Mouse (Mus musculus) liver, adult (tissue): ENCODE data around the gene Impg1.

ENCODE experiments used
- GATA4 ChIP-seq: IDR thresholded peaks from 2 replicates; pipeline ENCODE4 v1.6.1; 2014; ENCODE audit warnings: mild to moderate bottlenecking, low read length; ENCODE audit not compliant: insufficient replicate concordance

Impg1 gene

GRCm38 (mm10) chr9:80313610-80314009, 151.7 kb downstream of the Impg1 start:
- no peak for TF ChIP-seq GATA4

- no peak for TF ChIP-seq GATA4
Observed at GRCm38 (mm10) chr9:80307629-80308028, 157.7 kb downstream of the Impg1 start.

DNA sequence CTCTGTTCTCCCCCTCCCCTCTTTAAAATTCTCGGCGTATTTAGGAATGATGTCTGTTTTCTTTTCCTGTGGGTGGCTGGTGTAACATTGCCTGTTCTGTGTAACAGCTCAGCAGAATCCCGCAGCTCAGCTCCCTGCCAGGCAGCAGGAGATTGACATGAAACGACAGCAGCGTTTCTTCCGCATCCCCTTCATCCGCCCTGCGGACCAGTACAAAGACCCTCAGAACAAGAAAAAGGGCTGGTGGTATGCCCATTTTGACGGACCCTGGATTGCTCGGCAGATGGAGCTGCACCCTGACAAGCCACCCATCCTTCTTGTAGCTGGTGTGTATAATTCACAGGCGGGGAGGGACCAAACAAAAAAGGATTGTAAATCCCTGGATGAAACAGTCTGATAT, 158.4 kb downstream of the Impg1 start:
- TF ChIP-seq GATA4 = no peak

GRCm38 (mm10) chr9:80306390-80306789, 158.9 kb downstream of the Impg1 start:
- TF ChIP-seq GATA4 = no peak

DNA sequence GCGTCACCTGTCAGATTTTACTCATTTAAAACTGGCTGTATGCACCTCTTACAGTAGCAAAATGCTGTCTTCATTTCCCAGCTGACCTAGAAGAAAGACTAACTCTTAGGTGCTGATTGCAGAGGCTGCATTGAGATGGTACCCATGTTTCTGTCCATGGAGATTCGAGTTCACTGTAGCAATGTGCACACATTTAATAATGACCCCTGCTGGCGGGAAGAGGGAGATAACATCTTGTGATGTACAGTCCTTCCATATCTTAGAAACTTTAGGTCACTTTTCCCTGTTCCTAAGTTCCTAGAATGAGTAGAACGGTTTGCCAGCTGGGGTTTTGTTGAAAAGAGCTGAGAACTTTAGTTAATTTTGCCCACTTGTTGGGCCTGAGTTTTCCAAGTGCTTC, 161.8 kb downstream of the Impg1 start:
- no peak for TF ChIP-seq GATA4

- no peak for TF ChIP-seq GATA4
Observed at GRCm38 (mm10) chr9:80299031-80299430, 166.2 kb downstream of the Impg1 start.

DNA sequence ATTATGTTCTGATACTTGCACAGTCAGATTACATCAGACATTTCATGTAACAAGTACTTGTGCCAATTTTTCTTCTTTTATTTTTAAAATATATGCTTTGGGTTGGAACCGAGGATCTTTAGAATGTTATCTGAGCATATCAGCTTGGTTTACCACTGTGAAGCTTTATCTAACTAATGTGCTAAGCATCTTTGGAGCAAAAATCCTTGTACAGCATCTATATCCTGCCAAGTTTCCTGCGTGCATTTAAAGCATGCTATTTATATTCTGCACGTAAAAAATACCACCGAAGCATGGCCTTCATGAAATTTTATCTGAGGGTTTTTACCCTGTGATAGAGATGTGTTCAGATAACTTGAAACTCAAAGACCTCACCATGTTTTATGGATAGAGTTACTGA, 169.2 kb downstream of the Impg1 start:
- TF ChIP-seq GATA4 = no peak

GRCm38 (mm10) chr9:80293056-80293584, 172.2 kb downstream of the Impg1 start:
- TF ChIP-seq GATA4 = no peak

- no peak for TF ChIP-seq GATA4
Observed at GRCm38 (mm10) chr9:80286845-80287244, 178.4 kb downstream of the Impg1 start.

DNA sequence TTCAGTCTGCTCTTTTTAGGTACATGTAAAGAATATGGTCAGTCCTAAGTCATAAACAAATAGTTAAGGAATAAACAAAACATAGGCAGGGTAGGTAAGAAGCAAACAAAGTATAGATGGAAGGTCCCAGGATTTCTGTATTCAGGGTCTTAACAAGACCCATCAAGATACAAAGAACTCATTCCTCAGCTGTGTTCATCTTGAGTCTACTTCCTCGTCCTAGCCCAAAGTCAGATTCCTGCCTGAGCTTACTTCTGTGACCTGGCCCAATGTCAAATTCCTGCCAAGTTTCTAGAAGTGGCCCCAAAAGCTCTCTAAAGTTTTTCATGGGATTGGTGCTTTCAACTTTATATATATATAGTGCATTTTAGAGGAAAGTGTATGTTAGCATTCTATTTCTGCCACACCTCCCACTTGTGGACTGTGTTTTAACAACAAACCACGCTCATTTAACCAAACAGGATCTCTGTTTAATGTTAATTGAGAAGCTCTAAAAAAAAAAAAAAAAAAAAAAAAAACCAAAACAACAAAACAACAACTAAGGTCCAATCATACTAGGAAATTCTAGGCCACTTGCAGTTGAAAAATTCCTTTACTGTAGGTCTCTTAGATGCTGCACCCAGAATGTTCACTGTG, 180.6 kb downstream of the Impg1 start:
- no peak for TF ChIP-seq GATA4

DNA sequence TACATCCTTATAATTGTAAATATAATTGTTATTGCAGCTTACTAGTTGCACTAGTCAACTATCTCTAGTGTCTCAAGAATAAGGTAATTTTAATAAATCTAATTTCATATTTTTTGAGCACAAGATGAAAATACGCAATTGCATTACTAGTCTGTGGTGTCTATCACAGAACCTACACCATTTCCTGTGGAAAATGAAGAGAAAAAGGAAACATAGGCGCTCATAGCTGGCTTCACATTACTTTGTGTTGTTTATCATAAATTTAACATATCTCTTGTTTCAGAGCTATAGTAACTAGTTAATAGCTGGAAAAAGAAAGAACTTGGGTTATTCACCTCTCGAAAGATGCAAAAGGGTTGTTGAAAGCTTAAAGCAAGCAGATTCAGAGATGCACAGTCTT, 182.9 kb downstream of the Impg1 start:
- TF ChIP-seq GATA4 = no peak

DNA sequence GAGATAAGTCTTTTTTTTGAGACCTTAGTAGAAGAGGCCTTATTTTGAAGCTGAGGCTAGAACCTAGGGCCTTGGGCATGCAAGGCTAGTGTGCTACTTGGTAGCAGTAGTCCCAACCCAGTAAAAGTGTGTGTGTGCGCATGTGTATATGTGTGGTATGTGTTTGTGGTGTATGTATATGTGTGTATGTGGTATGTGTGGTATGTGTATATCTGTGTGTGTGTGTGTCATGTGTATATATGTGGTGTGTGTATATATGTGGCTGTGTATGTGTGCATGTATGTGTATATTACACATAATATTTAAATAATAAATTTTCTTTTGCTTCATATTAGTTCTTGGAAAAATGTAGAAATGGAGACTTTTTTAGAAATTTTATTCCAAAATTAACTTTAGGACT, 184.6 kb downstream of the Impg1 start:
- no peak for TF ChIP-seq GATA4

- no peak for TF ChIP-seq GATA4
Observed at GRCm38 (mm10) chr9:80277770-80278169, 187.5 kb downstream of the Impg1 start.

DNA sequence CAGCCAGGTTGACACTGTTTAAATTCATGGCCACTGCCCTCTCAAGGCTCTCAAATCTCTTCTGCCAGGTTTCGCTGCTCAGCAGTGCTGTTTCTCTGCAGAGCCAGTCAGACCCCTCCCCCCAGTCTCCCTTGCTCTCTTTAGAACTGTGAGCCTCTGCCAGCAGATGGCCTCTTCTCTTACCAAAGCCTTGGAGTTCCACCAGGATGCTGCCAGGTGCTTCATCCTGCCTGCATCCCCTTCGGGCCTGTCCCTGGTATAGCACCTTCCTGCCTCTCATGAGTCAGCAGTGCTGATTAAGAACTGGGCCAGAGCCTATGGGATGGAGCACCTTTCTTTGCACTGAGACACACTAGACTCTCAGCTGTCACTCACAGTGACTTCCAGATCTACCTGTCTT, 188.1 kb downstream of the Impg1 start:
- no peak for TF ChIP-seq GATA4

- no peak for TF ChIP-seq GATA4
Observed at GRCm38 (mm10) chr9:80275772-80276134, 189.5 kb downstream of the Impg1 start.

DNA sequence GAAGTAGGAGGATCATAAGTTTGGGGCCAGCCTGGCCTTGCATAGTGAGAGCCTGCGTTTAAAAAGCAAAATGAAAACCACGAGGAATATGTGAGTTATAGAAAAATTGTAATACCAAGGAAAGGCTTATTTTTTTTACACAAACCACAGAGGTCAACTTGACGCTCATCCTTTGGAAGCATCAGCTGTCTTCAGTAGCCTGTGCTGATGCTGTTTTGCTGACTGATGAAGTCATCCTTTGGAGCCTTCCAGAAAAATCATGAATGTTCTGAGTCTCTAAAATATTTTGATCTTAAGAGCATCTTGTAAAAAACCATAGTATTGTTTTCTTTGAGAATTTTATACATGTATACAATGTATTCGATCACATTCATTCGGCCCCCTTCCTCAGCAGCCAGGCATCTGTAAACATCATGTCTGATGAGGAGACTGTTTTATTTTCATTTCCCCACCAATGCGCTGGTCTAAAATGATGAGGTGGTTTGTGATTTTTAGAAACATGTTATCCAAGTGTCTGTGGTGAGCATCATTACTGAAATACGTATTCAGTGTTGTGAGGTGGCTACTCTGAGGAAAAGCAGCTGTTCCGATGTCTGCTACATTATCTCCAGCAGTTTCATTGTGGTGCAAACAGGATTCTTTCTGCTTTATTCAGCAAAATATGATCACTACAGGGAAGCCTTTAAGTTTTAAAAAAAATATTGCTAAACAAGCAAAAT, 190.1 kb downstream of the Impg1 start:
- TF ChIP-seq GATA4 = no peak

DNA sequence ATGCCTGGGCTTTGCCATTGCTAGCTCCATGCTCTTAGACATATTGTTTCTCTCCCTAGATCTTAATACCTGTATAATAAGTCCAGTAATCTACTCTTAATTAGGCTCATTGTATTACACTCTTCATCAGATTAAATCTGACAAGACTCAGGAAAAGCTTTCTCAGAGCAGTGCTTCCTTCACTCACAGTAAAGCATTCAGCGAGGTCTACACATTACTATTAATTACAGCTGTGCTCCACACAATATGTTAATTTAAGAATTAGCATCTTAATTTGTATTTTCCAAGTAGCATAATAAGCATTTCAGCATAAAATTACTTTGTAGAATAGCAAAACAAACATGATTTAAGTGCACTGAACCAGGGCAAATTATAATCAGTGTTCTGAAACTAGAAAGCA, 192.3 kb downstream of the Impg1 start:
- no peak for TF ChIP-seq GATA4
